Comparison of ENCODE assay signal across 28 mouse cellular contexts in genomic region chr14:88429393-88429792, GRCm38 (mm10). TPM values are rescaled to one million over a fixed set of nuclear protein-coding genes. Genes with fewer than 3 reads are reported as not detected.
"Had no signal": no experiment of that assay in that cellular context is flagged by ENCODE, and none has a peak within 500 bp of the region (broad histone marks: within the 10 kb centered on the region; RNA-seq: fewer than 3 reads in every experiment).

No protein-coding gene starts in this region.

- H3K9ac ChIP-seq: heart, embryonic 13.5 days; heart, embryonic 15.5 days; hindbrain, embryonic 13.5 days; hindbrain, embryonic 15.5 days; intestine, embryonic 15.5 days; kidney, embryonic 15.5 days; limb, embryonic 12.5 days; liver, embryonic 13.5 days had no signal

- H3K27me3 ChIP-seq: heart, embryonic 13.5 days; heart, embryonic 15.5 days; hindbrain, embryonic 13.5 days; hindbrain, embryonic 15.5 days; intestine, embryonic 15.5 days; kidney, embryonic 15.5 days; limb, embryonic 12.5 days; liver, embryonic 13.5 days had no signal

- H3K4me2 ChIP-seq: heart, embryonic 11.5 days; heart, embryonic 13.5 days; heart, embryonic 15.5 days; hindbrain, embryonic 13.5 days; hindbrain, embryonic 15.5 days; intestine, embryonic 15.5 days; kidney, embryonic 15.5 days; limb, embryonic 12.5 days; liver, embryonic 11.5 days; liver, embryonic 13.5 days had no signal

- H3K9me3 ChIP-seq: heart, embryonic 13.5 days; heart, embryonic 15.5 days; hindbrain, embryonic 13.5 days; hindbrain, embryonic 15.5 days; intestine, embryonic 15.5 days; kidney, embryonic 15.5 days; limb, embryonic 10.5 days; limb, embryonic 12.5 days; liver, embryonic 13.5 days had no signal

- DNase-seq: gastrocnemius, postnatal 14 days; gastrocnemius, postnatal 36 days; heart, adult 11 months; heart, adult 2 months; heart, postnatal 14 days; heart, postnatal 36 days; kidney, adult 11 months; kidney, adult 2 months; kidney, adult 9 months; kidney, postnatal 14 days; kidney, postnatal 36 days; layer of hippocampus, adult 9-11 months; layer of hippocampus, postnatal 36 days; liver; liver, embryonic 13.5 days had no signal

- ATAC-seq: inflammation-experienced regulatory T-cells, adult 6 months; intestine, embryonic 15.5 days had no signal

- H3K4me3 ChIP-seq: heart, adult 2 months; heart, embryonic 13.5 days; heart, embryonic 15.5 days; hindbrain, embryonic 13.5 days; hindbrain, embryonic 15.5 days; intestine, embryonic 15.5 days; kidney, embryonic 15.5 days; limb, embryonic 10.5 days; limb, embryonic 12.5 days; liver, embryonic 13.5 days had no signal

- H3K4me1 ChIP-seq: heart, embryonic 13.5 days; heart, embryonic 15.5 days; hindbrain, embryonic 13.5 days; hindbrain, embryonic 15.5 days; intestine, embryonic 15.5 days; kidney, embryonic 15.5 days; limb, embryonic 10.5 days; limb, embryonic 12.5 days; liver, embryonic 13.5 days had no signal

- H3K36me3 ChIP-seq: heart, embryonic 13.5 days; heart, embryonic 15.5 days; hindbrain, embryonic 13.5 days; hindbrain, embryonic 15.5 days; intestine, embryonic 15.5 days; kidney, embryonic 15.5 days; limb, embryonic 10.5 days; limb, embryonic 12.5 days; liver, embryonic 13.5 days had no signal

- H3K27ac ChIP-seq: heart, adult 2 months; heart, embryonic 13.5 days; heart, embryonic 15.5 days; hindbrain, embryonic 13.5 days; hindbrain, embryonic 15.5 days; intestine, embryonic 15.5 days; kidney, embryonic 15.5 days; kidney, postnatal 0 days; limb, embryonic 10.5 days; limb, embryonic 12.5 days; liver, embryonic 13.5 days had no signal

RNA-seq across cellular contexts. Expression of gene Pcdh20, which starts 41.8 kb away (rescaled TPM):
- total RNA-seq: hematopoietic stem cell, adult 5-6 weeks had no signal
- polyA plus RNA-seq: inflammation-experienced regulatory T-cells, adult 6 months had no signal
